Mouse (Mus musculus) CH12.LX (cell line): ENCODE measurements at regions not wholly inside any gene's neighbourhood (a gene's known extent, or its start where the extent isn't known, plus 50 kb on each side); places are given as distances from the start of the nearest gene placed in this dataset.

Experiments
- DNase-seq: peaks from one replicate; pipeline ENCODE4 v3.0.0-alpha.2; 2013; ENCODE audit errors: extremely low read depth
- H3K27ac ChIP-seq: 2 replicates; pipeline ENCODE4 v1.5.1; 2012; ENCODE audit warnings: low read depth, mild to moderate bottlenecking, control low read depth, moderate library complexity; ENCODE audit not compliant: insufficient read depth
- H3K27me3 ChIP-seq: replicated peaks from 2 replicates; pipeline ENCODE3; 2012; ENCODE audit warnings: inconsistent platforms
- H3K36me3 ChIP-seq, 2 experiments: replicated peaks in 1 of 2; 2 replicates each; pipeline versions ENCODE3 to v1.6.1; 2012; ENCODE audit warnings: inconsistent platforms in 1 of 2, low read length in 1 of 2, mild to moderate bottlenecking in 1 of 2, mixed read lengths in 1 of 2, moderate library complexity in 1 of 2; ENCODE audit not compliant: control insufficient read depth in 1 of 2, insufficient read depth in 1 of 2
- H3K4me1 ChIP-seq, 2 experiments: 2 replicates each; pipeline ENCODE4 v1.6.1; 2012; ENCODE audit warnings: inconsistent platforms in 1 of 2, moderate library complexity in 1 of 2; ENCODE audit not compliant: insufficient read depth in 2 of 2, control insufficient read depth in 1 of 2
- H3K4me2 ChIP-seq: 2 replicates; pipeline ENCODE4 v1.6.1; 2012; ENCODE audit warnings: low read depth, mild to moderate bottlenecking, control low read depth; ENCODE audit not compliant: poor library complexity, insufficient read depth, severe bottlenecking
- H3K4me3 ChIP-seq, 3 experiments: fragments of 150-350 bp in 1 of 3; sonication (generic) in 1 of 3; replicated peaks in 1 of 3; 2 replicates each; pipeline versions ENCODE3 to v1.5.1; 2011 to 2012; ENCODE audit warnings: low read depth in 2 of 3, low read length in 2 of 3, mild to moderate bottlenecking in 2 of 3, moderate library complexity in 2 of 3, control low read depth in 1 of 3, improper control_type of control experiment in 1 of 3, inconsistent platforms in 1 of 3, mixed read lengths in 1 of 3; ENCODE audit not compliant: poor library complexity in 1 of 3
- H3K79me2 ChIP-seq: replicated peaks from 2 replicates; pipeline ENCODE4 v1.6.1; 2012; ENCODE audit warnings: mild to moderate bottlenecking, moderate library complexity; ENCODE audit not compliant: control insufficient read depth, poor library complexity, insufficient read depth, severe bottlenecking; ENCODE audit errors: extremely low read depth
- H3K9ac ChIP-seq: 2 replicates; pipeline ENCODE4 v1.6.1; 2012; ENCODE audit warnings: low read depth, mild to moderate bottlenecking, control low read depth, moderate library complexity; ENCODE audit not compliant: insufficient read depth
- H3K9me3 ChIP-seq: replicated peaks from 2 replicates; pipeline ENCODE3; 2012; ENCODE audit warnings: low read length, inconsistent platforms, mixed read lengths
- ELF1 ChIP-seq: IDR thresholded peaks from 2 replicates; pipeline ENCODE4 v1.6.1; 2014; ENCODE audit warnings: low read depth, mild to moderate bottlenecking, inconsistent platforms, low read length, improper control_type of control experiment
- MXI1 ChIP-seq: IDR thresholded peaks from 2 replicates; pipeline ENCODE4 v1.6.1; 2011; ENCODE audit warnings: mild to moderate bottlenecking, low read depth, low read length, improper control_type of control experiment
- dilution Hi-C: fragments of 300-500 bp; cut with MboI; formaldehyde crosslinking; loops from 2 replicates; pipeline ENCODE4 v1.14.3; 2020; ENCODE audit warnings: low sequenced_read_pairs; ENCODE audit not compliant: extremely low pct_unique_long_range_greater_than_20kb, extremely low pct_ligation_motif_present
- in situ Hi-C: fragments of 300-500 bp; cut with MboI; formaldehyde crosslinking; loops from 3 replicates; pipeline ENCODE4 v1.14.3; 2019; ENCODE audit warnings: low sequenced_read_pairs, low pct_ligation_motif_present, low pct_unique_long_range_greater_than_20kb, mixed read lengths

GRCm38 (mm10) chr3:137568580-137569313, 52.7 kb upstream of the Ddit4l start:
- no peak overlapping the region for H3K4me3 ChIP-seq
- in situ Hi-C loops = no loop called here
- no peaks in the 10 kb centered on the region for H3K79me2 ChIP-seq
- no peak overlapping the region for H3K27ac ChIP-seq
- no peaks in the 10 kb centered on the region for H3K36me3 ChIP-seq
- H3K27me3 ChIP-seq = no peaks in the 10 kb centered on the region
- no peak overlapping the region for H3K4me2 ChIP-seq
- peaks cover 13 to 26% of the 10 kb centered on the region in 2 experiments for H3K4me1 ChIP-seq
- dilution Hi-C loops = no loop called here
- TF ChIP-seq ELF1 (no peak), MXI1 (0 out of 2 replicates have a peak, but pooled peaks have one; percentile 21)
- DNase-seq = no peak
- no peak overlapping the region for H3K9ac ChIP-seq
- H3K9me3 ChIP-seq = no peaks in the 10 kb centered on the region
